Comparison of ENCODE assay signal across 1 mouse cellular context in genomic region chr6:35176979-35177649, GRCm38 (mm10).
TF ChIP-seq lines count a peak whose summit lies in the region.

Gene Nup205 (plus strand): TSS chr6:35177421.

TF ChIP-seq in C2C12, 6 proteins besides CTCF, POLR2A, EP300 and RAD21 (continued from another document):
- TF ChIP-seq MYOD1 (IDR thresholded peaks at IDR 0.05; ENCODE audit: control insufficient read depth, insufficient read length, low read depth): no peak
- peak; percentile 19 for TF ChIP-seq USF1 (IDR thresholded peaks at IDR 0.05; ENCODE audit: low read depth)
- no peak for TF ChIP-seq FOSL1 (IDR thresholded peaks at IDR 0.05; ENCODE audit: insufficient read depth, low read length, poor library complexity, severe bottlenecking)
TF ChIP-seq in C2C12: peak in this region for 2.
